Mouse (Mus musculus): ENCODE measurements at regions not wholly inside any gene's neighbourhood (a gene's known extent, or its start where the extent isn't known, plus 50 kb on each side); places are given as distances from the start of the nearest gene placed in this dataset.

DNA sequence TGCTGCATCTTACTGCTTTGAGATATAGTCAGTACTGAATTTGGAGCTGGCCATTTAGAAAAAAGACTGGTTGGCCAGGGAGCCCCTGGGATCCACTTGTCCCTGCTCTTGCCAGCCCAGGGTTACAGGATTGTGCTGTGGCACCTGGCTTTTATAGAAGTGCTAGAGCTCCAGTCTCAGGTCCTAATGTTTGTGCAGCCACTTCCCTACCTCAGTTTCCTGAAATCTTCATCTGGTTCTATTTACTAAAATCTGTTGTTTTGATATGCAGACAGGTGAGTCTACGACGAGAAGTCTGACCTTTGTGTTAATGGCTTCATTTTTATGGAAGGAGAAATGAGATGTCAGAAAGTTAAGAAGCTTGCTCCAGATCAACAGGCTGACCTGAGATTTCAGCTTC, 73.0 kb upstream of the Gm47985 start:
- Histone ChIP-seq H3K4me3 (no peak overlapping the region), H3K36me3 (ENCODE audit: control insufficient read depth, insufficient read depth) (no peaks in the 10 kb centered on the region), H3K27me3 (ENCODE audit: control insufficient read depth, insufficient read depth, insufficient read length) (no peaks in the 10 kb centered on the region), H3K4me2 (ENCODE audit: low read depth) (no peak overlapping the region), H3ac (ENCODE audit: control insufficient read depth, insufficient read length) (no peak overlapping the region), H3K79me2 (ENCODE audit: control insufficient read depth, insufficient read depth) (no peaks in the 10 kb centered on the region)
- TF ChIP-seq SRF (IDR thresholded peaks at IDR 0.05; ENCODE audit: control insufficient read depth, insufficient read length, low read depth) = no peak
- TF ChIP-seq POLR2AphosphoS2 (IDR thresholded peaks at IDR 0.05; ENCODE audit: insufficient read length, low read depth) = no peak
- no peak for TF ChIP-seq POLR2A (IDR thresholded peaks at IDR 0.05; ENCODE audit: insufficient read length, low read depth)
- TF ChIP-seq MYOD1 (IDR thresholded peaks at IDR 0.05; ENCODE audit: control insufficient read depth in 1 of 3, insufficient read length in 2 of 3, low read depth in 2 of 3) = no peak
- TF ChIP-seq CEBPB (IDR thresholded peaks at IDR 0.05; ENCODE audit: insufficient read depth, poor library complexity, severe bottlenecking) = no peak
- TF ChIP-seq E2F4 (IDR thresholded peaks at IDR 0.05; ENCODE audit: insufficient read depth) = no peak
- TF ChIP-seq REST (IDR thresholded peaks at IDR 0.05; ENCODE audit: insufficient read depth, insufficient read length) = no peak
- no peak for TF ChIP-seq TCF12 (IDR thresholded peaks at IDR 0.05; ENCODE audit: insufficient read depth, poor library complexity, severe bottlenecking)
- no peak for TF ChIP-seq TCF3 (IDR thresholded peaks at IDR 0.05; ENCODE audit: insufficient read length, low read depth)
- no peak for TF ChIP-seq MYOG (IDR thresholded peaks at IDR 0.05; ENCODE audit: control insufficient read depth in 1 of 3, insufficient read depth in 1 of 3, insufficient read length in 2 of 3, low read depth in 2 of 3)
- TF ChIP-seq MAX (IDR thresholded peaks at IDR 0.05; ENCODE audit: low read depth) = no peak
- no peak for TF ChIP-seq USF1 (IDR thresholded peaks at IDR 0.05; ENCODE audit: low read depth)

- Histone ChIP-seq H3K79me2 (ENCODE audit: control insufficient read depth, insufficient read depth) (no peaks in the 10 kb centered on the region), H3K4me2 (ENCODE audit: low read depth) (no peak overlapping the region), H3K27me3 (ENCODE audit: control insufficient read depth, insufficient read depth, insufficient read length) (no peaks in the 10 kb centered on the region), H3ac (ENCODE audit: control insufficient read depth, insufficient read length) (no peak overlapping the region), H3K4me3 (no peak overlapping the region), H3K36me3 (ENCODE audit: control insufficient read depth, insufficient read depth) (no peaks in the 10 kb centered on the region)
- TF ChIP-seq USF1 (IDR thresholded peaks at IDR 0.05; ENCODE audit: low read depth) (no peak), SRF (IDR thresholded peaks at IDR 0.05; ENCODE audit: control insufficient read depth, insufficient read length, low read depth) (no peak), MAX (IDR thresholded peaks at IDR 0.05; ENCODE audit: low read depth) (no peak)
Measured at GRCm38 (mm10) chr1:151110412-151110811, 71.9 kb upstream of the Gm47985 start.

GRCm38 (mm10) chr1:151111683-151112082, 70.7 kb upstream of the Gm47985 start:
- TF ChIP-seq MYOG (IDR thresholded peaks at IDR 0.05; ENCODE audit: control insufficient read depth in 1 of 3, insufficient read depth in 1 of 3, insufficient read length in 2 of 3, low read depth in 2 of 3) (no peak), USF1 (IDR thresholded peaks at IDR 0.05; ENCODE audit: low read depth) (no peak), E2F4 (IDR thresholded peaks at IDR 0.05; ENCODE audit: insufficient read depth) (no peak)
- H3K36me3 ChIP-seq (ENCODE audit: control insufficient read depth, insufficient read depth) = no peaks in the 10 kb centered on the region
- no peaks in the 10 kb centered on the region for H3K27me3 ChIP-seq (ENCODE audit: control insufficient read depth, insufficient read depth, insufficient read length)
- no peak overlapping the region for H3K4me2 ChIP-seq (ENCODE audit: low read depth)
- H3K4me3 ChIP-seq = no peak overlapping the region
- no peak overlapping the region for H3ac ChIP-seq (ENCODE audit: control insufficient read depth, insufficient read length)
- no peaks in the 10 kb centered on the region for H3K79me2 ChIP-seq (ENCODE audit: control insufficient read depth, insufficient read depth)

DNA sequence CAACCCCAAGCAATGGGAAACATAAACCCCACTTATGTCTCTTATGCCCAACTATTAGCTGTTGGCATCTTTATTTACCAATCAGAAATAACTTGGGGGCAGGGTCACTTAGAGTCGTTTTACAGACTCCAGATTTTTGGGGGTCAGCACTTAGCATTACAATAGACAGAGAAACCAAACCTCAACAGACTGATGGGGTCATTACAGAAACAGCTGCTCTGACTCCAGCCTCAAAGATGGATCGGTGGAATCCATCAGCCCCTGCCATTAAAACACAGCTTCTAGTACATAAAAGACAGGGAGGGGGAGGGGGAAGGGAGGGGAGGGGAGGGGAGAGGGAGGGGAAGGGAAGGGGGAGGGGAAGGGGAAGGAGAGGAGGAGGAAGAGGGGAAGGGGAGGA, 69.9 kb upstream of the Gm47985 start:
- Histone ChIP-seq H3K4me2 (ENCODE audit: low read depth) (no peak overlapping the region), H3K4me3 (no peak overlapping the region), H3ac (ENCODE audit: control insufficient read depth, insufficient read length) (no peak overlapping the region), H3K36me3 (ENCODE audit: control insufficient read depth, insufficient read depth) (no peaks in the 10 kb centered on the region), H3K79me2 (ENCODE audit: control insufficient read depth, insufficient read depth) (no peaks in the 10 kb centered on the region), H3K27me3 (ENCODE audit: control insufficient read depth, insufficient read depth, insufficient read length) (no peaks in the 10 kb centered on the region)
- TF ChIP-seq USF1 (IDR thresholded peaks at IDR 0.05; ENCODE audit: low read depth) = no peak
- TF ChIP-seq SRF (IDR thresholded peaks at IDR 0.05; ENCODE audit: control insufficient read depth, insufficient read length, low read depth) = no peak
- TF ChIP-seq MYOG (IDR thresholded peaks at IDR 0.05; ENCODE audit: control insufficient read depth in 1 of 3, insufficient read depth in 1 of 3, insufficient read length in 2 of 3, low read depth in 2 of 3) = no peak
- TF ChIP-seq POLR2A (IDR thresholded peaks at IDR 0.05; ENCODE audit: insufficient read length, low read depth) = no peak
- TF ChIP-seq POLR2AphosphoS2 (IDR thresholded peaks at IDR 0.05; ENCODE audit: insufficient read length, low read depth) = no peak
- no peak for TF ChIP-seq CEBPB (IDR thresholded peaks at IDR 0.05; ENCODE audit: insufficient read depth, poor library complexity, severe bottlenecking)
- no peak for TF ChIP-seq MAX (IDR thresholded peaks at IDR 0.05; ENCODE audit: low read depth)
- TF ChIP-seq TCF3 (IDR thresholded peaks at IDR 0.05; ENCODE audit: insufficient read length, low read depth) = no peak
- no peak for TF ChIP-seq REST (IDR thresholded peaks at IDR 0.05; ENCODE audit: insufficient read depth, insufficient read length)
- TF ChIP-seq MYOD1 (IDR thresholded peaks at IDR 0.05; ENCODE audit: control insufficient read depth in 1 of 3, insufficient read length in 2 of 3, low read depth in 2 of 3) = no peak
- TF ChIP-seq TCF12 (IDR thresholded peaks at IDR 0.05; ENCODE audit: insufficient read depth, poor library complexity, severe bottlenecking) = no peak
- TF ChIP-seq E2F4 (IDR thresholded peaks at IDR 0.05; ENCODE audit: insufficient read depth) = no peak

- Histone ChIP-seq H3K4me3 (no peak overlapping the region), H3ac (ENCODE audit: control insufficient read depth, insufficient read length) (no peak overlapping the region), H3K4me2 (ENCODE audit: low read depth) (no peak overlapping the region), H3K27me3 (ENCODE audit: control insufficient read depth, insufficient read depth, insufficient read length) (no peaks in the 10 kb centered on the region), H3K79me2 (ENCODE audit: control insufficient read depth, insufficient read depth) (no peaks in the 10 kb centered on the region), H3K36me3 (ENCODE audit: control insufficient read depth, insufficient read depth) (no peaks in the 10 kb centered on the region)
- TF ChIP-seq SRF (IDR thresholded peaks at IDR 0.05; ENCODE audit: control insufficient read depth, insufficient read length, low read depth) (no peak), REST (IDR thresholded peaks at IDR 0.05; ENCODE audit: insufficient read depth, insufficient read length) (no peak), E2F4 (IDR thresholded peaks at IDR 0.05; ENCODE audit: insufficient read depth) (no peak), POLR2A (IDR thresholded peaks at IDR 0.05; ENCODE audit: insufficient read length, low read depth) (no peak), TCF3 (IDR thresholded peaks at IDR 0.05; ENCODE audit: insufficient read length, low read depth) (no peak), TCF12 (IDR thresholded peaks at IDR 0.05; ENCODE audit: insufficient read depth, poor library complexity, severe bottlenecking) (no peak)
Measured at GRCm38 (mm10) chr1:151113199-151113598, 69.1 kb upstream of the Gm47985 start.

Data from myocyte (in vitro differentiated cells).